Comparison of ENCODE assay signal across 9 mouse cellular contexts in genomic region chr3:59321278-59321876, GRCm38 (mm10). TPM values are rescaled to one million over a fixed set of nuclear protein-coding genes. Genes with fewer than 3 reads are reported as not detected.
DNase-seq lines count a peak whose midpoint lies in the region; ATAC-seq and TF ChIP-seq lines count a peak whose summit lies in the region.
"Had no signal": no experiment of that assay in that cellular context is flagged by ENCODE, and none has a peak within 500 bp of the region (broad histone marks: within the 10 kb centered on the region; RNA-seq: fewer than 3 reads in every experiment).

No protein-coding gene starts in this region.

- no peak overlapping the region for H3K4me3 ChIP-seq in forebrain, embryonic 14.5 days (ENCODE audit: low read depth, low read length)
- no peak overlapping the region for H3K4me3 ChIP-seq in intestine, postnatal 0 days (ENCODE audit: low read depth, low read length)
- H3K4me3 ChIP-seq in lung, adult 2 months (replicated peaks; ENCODE audit: extremely low read depth, low read depth, low read length), result no peak overlapping the region

- H3K27ac ChIP-seq in forebrain, embryonic 14.5 days (ENCODE audit: low read depth, low read length), result no peak overlapping the region
- no peak overlapping the region for H3K27ac ChIP-seq in intestine, postnatal 0 days (ENCODE audit: low read depth, low read length)
- H3K27ac ChIP-seq: macrophage had no signal

- no peaks in the 10 kb centered on the region for H3K27me3 ChIP-seq in forebrain, embryonic 14.5 days (replicated peaks; ENCODE audit: control insufficient read depth, insufficient read depth, low read length)
- no peaks in the 10 kb centered on the region for H3K27me3 ChIP-seq in intestine, postnatal 0 days (replicated peaks; ENCODE audit: control insufficient read depth, insufficient read depth, low read length)

- H3K4me2 ChIP-seq in forebrain, embryonic 14.5 days (ENCODE audit: low read length), result no peak overlapping the region
- no peak overlapping the region for H3K4me2 ChIP-seq in intestine, postnatal 0 days (replicated peaks; ENCODE audit: low read depth)

- WGBS in forebrain, embryonic 14.5 days, result 51% methylated on average over 7 of the region's 7 CpGs
- 43% methylated on average over 7 of the region's 7 CpGs for WGBS in intestine, postnatal 0 days
- 48% methylated on average over 7 of the region's 7 CpGs for WGBS in lung, adult 2 months

- DNase-seq in 416B (ENCODE audit: low read depth), result peak; percentile 52
- DNase-seq in CD8-positive naive resting alpha-beta T cell, adult 2 months (ENCODE audit: low read depth in 2 of 2, low spot score in 2 of 2), result peak; percentile 41 to 59
- peak; percentile 14 for DNase-seq in c-Kit-positive CD71-positive TER-119-negative erythroid progenitor cells, embryonic 14.5 days (ENCODE audit: low read depth)
- peak; percentile 72 for DNase-seq in forebrain, embryonic 14.5 days (ENCODE audit: low spot score)
- DNase-seq in lung, adult 2 months, result peak; percentile 46
- DNase-seq in retina, adult 2 months (ENCODE audit: low read depth, low spot score), result peak; percentile 13
- no peak for DNase-seq in yolk sac, embryonic 10.5 days (ENCODE audit: low spot score)

- peak; percentile 75 for ATAC-seq in forebrain, embryonic 14.5 days
- no peak for ATAC-seq in intestine, postnatal 0 days

- no peaks in the 10 kb centered on the region for H3K4me1 ChIP-seq in forebrain, embryonic 14.5 days (ENCODE audit: control insufficient read depth, insufficient read depth, low read length)
- no peaks in the 10 kb centered on the region for H3K4me1 ChIP-seq in intestine, postnatal 0 days (replicated peaks; ENCODE audit: control insufficient read depth, insufficient read depth, low read length)
- H3K4me1 ChIP-seq in lung, adult 2 months (ENCODE audit: control insufficient read depth, insufficient read depth, low read length), result no peaks in the 10 kb centered on the region

- TF ChIP-seq CTCF in intestine, postnatal 0 days (IDR thresholded peaks at IDR 0.05; ENCODE audit: low read depth), result peak; percentile 84
- TF ChIP-seq CTCF in lung, adult 2 months (IDR thresholded peaks at IDR 0.05; ENCODE audit: insufficient read depth, low read length), result 0 out of 2 replicates have a peak, but pooled peaks have one; percentile 7

- H3K9ac ChIP-seq in forebrain, embryonic 14.5 days (ENCODE audit: low read length), result no peak overlapping the region
- H3K9ac ChIP-seq in intestine, postnatal 0 days (ENCODE audit: low read depth, low read length), result no peak overlapping the region

- no peak for TF ChIP-seq POLR2A in lung, adult 2 months (IDR thresholded peaks at IDR 0.05; ENCODE audit: borderline replicate concordance, extremely low read depth, low read depth, low read length)

- 0 out of 2 replicates have a peak, but pooled peaks cover 2% of the 10 kb centered on the region for H3K36me3 ChIP-seq in forebrain, embryonic 14.5 days (ENCODE audit: control insufficient read depth, insufficient read depth, low read length)
- peaks cover 5% of the 10 kb centered on the region; the same call in 1 of the 2 replicates for H3K36me3 ChIP-seq in intestine, postnatal 0 days (ENCODE audit: control insufficient read depth, insufficient read depth)

- H3K9me3 ChIP-seq in forebrain, embryonic 14.5 days (replicated peaks; ENCODE audit: control insufficient read depth, low read length), result no peaks in the 10 kb centered on the region
- H3K9me3 ChIP-seq in intestine, postnatal 0 days (ENCODE audit: control insufficient read depth), result no peaks in the 10 kb centered on the region

RNA-seq across cellular contexts. Expression of gene Igsf10, which starts 22.8 kb away (rescaled TPM):
- 1.7 TPM in 2 replicates for polyA plus RNA-seq in forebrain, embryonic 14.5 days (2014; fragmentation: Nextera tagmentation; extraction: Ambion mirVana)
- 2.8 and 3.3 TPM in 2 replicates for polyA plus RNA-seq in intestine, postnatal 0 days (2015; fragmentation: Nextera tagmentation; extraction: Ambion mirVana)
- polyA plus RNA-seq in lung, adult 2 months (2012; rRNA removed), result 2.4 and 3.5 TPM in 2 replicates

RNA-seq across cellular contexts. Expression of gene P2ry12, which starts 58.7 kb away (rescaled TPM):
- 9.2 and 10.9 TPM in 2 replicates for polyA plus RNA-seq in forebrain, embryonic 14.5 days (2014; fragmentation: Nextera tagmentation; extraction: Ambion mirVana)
- 1.9 and 2.2 TPM in 2 replicates for polyA plus RNA-seq in intestine, postnatal 0 days (2015; fragmentation: Nextera tagmentation; extraction: Ambion mirVana)
- polyA plus RNA-seq in lung, adult 2 months (2012; rRNA removed), result 3.0 and 4.6 TPM in 2 replicates
